Mouse (Mus musculus): ENCODE measurements at regions not wholly inside any gene's neighbourhood (a gene's known extent, or its start where the extent isn't known, plus 50 kb on each side); places are given as distances from the start of the nearest gene placed in this dataset.
"Not testable (repeated sequence)": the region's sequence is repeated elsewhere in the genome, so short reads cannot be mapped to it uniquely, and the experiment has no call there.

DNA sequence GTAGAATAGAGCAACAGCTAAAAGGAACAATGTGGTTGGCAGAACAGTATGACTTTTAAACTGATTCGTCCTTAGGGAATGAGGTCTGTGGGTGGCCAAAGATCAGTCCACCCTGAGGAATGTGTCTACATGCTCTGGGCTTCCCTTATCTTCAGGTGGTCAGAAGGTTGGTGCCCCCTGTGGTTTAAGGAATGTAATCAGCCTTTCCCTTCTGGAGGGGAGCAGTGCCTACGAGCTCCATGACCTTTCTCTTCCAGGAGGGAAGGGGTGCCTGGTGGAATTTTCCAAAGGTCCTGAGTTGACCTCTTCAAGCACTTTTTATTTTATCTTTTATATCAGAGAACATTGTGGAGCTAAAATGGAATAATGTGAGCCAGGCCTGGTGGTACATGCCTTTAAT lies 91.9 kb upstream of the Tcerg1l start:
- 78% methylated on average over 2 of the region's 2 CpGs for WGBS
- no peak for ATAC-seq (replicated peaks)
- H3K27me3 ChIP-seq = no peaks in the 10 kb centered on the region
- H3K4me3 ChIP-seq = no peak overlapping the region
- H3K27ac ChIP-seq (replicated peaks) = no peak overlapping the region
- no peaks in the 10 kb centered on the region for H3K36me3 ChIP-seq
- no peak overlapping the region for H3K4me2 ChIP-seq (replicated peaks)
- H3K4me1 ChIP-seq = no peaks in the 10 kb centered on the region
- no peaks in the 10 kb centered on the region for H3K9me3 ChIP-seq
- H3K9ac ChIP-seq (replicated peaks) = no peak overlapping the region

DNA sequence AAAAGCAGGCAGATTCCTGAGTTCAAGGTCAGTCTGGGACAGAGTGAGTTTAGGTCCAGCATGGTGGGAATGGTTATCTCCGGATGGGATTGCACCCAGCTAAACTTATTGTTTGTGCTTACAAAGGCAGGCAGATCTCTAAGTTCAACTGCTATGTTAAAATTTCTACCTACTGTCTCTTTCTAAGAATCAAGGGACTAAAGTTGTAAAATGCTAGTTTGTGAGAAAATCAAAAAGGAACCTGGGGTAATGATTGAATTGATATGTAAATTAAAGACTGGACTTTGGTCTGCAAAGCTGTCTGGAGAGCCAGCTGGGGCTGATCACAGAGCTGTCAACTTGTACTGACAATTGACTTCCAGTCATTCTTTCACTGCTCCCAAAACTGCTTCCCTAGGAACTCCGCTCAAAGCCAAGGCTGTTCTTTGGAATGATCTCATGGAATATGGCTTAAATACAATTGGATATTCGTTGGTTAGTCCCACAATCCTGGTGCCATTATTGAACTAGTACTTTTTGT lies 90.7 kb upstream of the Tcerg1l start:
- 64% methylated on average over 3 of the region's 3 CpGs for WGBS
- Histone ChIP-seq H3K4me3 (no peak overlapping the region), H3K27ac (replicated peaks) (no peak overlapping the region), H3K4me1 (no peaks in the 10 kb centered on the region), H3K9ac (replicated peaks) (no peak overlapping the region), H3K4me2 (replicated peaks) (no peak overlapping the region), H3K9me3 (no peaks in the 10 kb centered on the region), H3K27me3 (no peaks in the 10 kb centered on the region), H3K36me3 (no peaks in the 10 kb centered on the region)
- no peak for ATAC-seq (replicated peaks)

DNA sequence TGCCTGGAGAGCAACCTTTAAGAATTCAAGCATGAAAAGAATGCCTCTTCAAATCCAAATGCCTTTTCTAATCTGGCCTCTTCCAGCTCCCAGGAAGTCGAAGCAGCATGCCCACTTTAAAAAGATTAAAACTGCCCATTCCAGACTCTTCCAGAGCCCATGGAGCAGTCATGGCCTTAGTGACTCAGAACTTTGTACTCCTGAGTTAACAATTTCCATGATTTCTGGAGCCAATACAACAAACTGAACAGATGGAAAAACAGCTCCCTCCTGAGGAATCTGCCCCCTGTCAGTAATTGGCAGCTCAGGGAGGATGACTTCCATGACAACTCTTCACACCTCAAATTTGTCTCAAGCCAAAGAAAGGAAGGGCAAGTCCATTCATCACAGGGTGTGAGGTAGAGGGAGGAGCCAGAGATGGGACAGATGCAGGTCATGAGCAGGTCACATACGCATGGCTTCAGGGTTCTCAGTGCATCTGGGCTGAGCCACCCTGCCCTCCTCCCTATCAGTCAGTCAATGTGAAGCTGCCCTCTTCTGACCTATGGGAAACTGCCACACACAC lies 75.4 kb upstream of the Tcerg1l start:
- no peak for ATAC-seq (replicated peaks)

DNA sequence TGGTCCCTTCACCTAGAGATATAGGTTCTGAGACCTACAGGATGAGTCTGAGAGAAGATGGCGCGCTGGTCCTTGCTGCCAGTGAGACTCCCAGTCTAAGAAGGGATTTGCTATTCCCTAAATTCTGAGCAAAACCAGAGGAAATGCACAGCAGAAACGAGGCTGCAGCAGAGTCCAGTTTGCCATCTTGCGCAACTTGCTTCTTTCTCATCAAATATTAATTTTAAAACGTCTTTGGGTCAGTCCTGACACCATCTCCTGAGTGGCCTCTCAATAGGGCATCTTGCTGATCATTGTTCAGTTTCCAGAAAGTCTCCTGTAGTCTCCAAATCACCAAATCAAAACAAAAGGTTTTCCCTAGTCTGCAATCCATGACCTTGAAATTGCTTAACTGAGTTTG lies 74.8 kb upstream of the Tcerg1l start:
- Histone ChIP-seq H3K4me3 (no peak overlapping the region), H3K36me3 (no peaks in the 10 kb centered on the region), H3K27me3 (no peaks in the 10 kb centered on the region), H3K9me3 (no peaks in the 10 kb centered on the region), H3K27ac (replicated peaks) (no peak overlapping the region), H3K4me2 (replicated peaks) (no peak overlapping the region), H3K4me1 (no peaks in the 10 kb centered on the region), H3K9ac (replicated peaks) (no peak overlapping the region)
- ATAC-seq (replicated peaks) = no peak
- WGBS = 79% methylated on average over 5 of the region's 5 CpGs

More for the DNA sequence above, 75.4 kb upstream of the Tcerg1l start:
- H3K9ac ChIP-seq (replicated peaks) = no peak overlapping the region
- H3K4me1 ChIP-seq = no peaks in the 10 kb centered on the region
- no peaks in the 10 kb centered on the region for H3K36me3 ChIP-seq
- H3K27me3 ChIP-seq = no peaks in the 10 kb centered on the region
- 64% methylated on average over 2 of the region's 2 CpGs for WGBS
- no peaks in the 10 kb centered on the region for H3K9me3 ChIP-seq
- H3K4me2 ChIP-seq (replicated peaks) = no peak overlapping the region
- H3K27ac ChIP-seq (replicated peaks) = no peak overlapping the region
- no peak overlapping the region for H3K4me3 ChIP-seq

DNA sequence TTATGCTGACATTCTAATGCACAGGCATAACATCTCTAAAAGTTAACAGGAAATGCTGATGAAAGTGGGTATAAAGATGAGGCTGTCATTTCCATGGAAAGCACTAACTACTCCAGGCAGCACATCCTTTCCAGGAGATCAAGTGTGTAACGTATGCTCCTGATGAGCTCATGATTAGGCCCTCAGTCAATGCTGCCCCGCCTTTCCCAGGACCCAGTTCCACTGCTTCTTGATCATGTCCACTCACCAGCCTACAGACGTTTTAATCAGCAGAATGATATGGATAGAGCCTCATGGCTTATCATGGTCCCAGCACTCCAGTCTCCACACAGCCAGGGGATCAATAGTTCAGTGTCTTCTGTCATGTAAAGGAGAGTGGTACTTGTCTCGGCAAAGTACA lies 71.7 kb upstream of the Tcerg1l start:
- no peak overlapping the region for H3K4me2 ChIP-seq (replicated peaks)
- 0 out of 2 replicates have a peak, but pooled peaks cover 3% of the 10 kb centered on the region for H3K4me1 ChIP-seq
- 84% methylated on average over 4 of the region's 4 CpGs for WGBS
- no peak for ATAC-seq (replicated peaks)
- H3K9ac ChIP-seq (replicated peaks) = no peak overlapping the region
- no peak overlapping the region for H3K27ac ChIP-seq (replicated peaks)
- no peaks in the 10 kb centered on the region for H3K9me3 ChIP-seq
- no peaks in the 10 kb centered on the region for H3K36me3 ChIP-seq
- H3K27me3 ChIP-seq = no peaks in the 10 kb centered on the region
- H3K4me3 ChIP-seq = no peak overlapping the region

DNA sequence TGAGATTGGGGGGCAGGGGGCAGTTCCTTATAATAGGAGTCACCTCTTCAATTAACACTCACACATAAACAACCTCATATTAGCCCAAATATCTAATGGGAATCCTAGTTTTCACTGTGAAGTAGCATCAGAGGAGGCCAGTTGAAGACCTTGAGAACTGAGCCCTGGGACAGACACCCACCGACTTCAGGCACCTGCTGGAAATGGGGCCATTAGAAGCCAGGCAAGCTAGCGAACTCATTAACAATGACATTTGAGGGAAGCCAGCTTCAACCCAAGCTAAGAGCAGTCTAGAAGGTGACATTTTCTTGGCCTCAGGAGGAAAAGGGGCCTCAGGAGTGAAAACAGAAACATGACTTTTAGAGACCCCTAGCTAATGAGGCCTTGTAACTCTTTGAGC lies 70.9 kb upstream of the Tcerg1l start:
- no peak overlapping the region for H3K9ac ChIP-seq (replicated peaks)
- H3K4me3 ChIP-seq = no peak overlapping the region
- H3K4me1 ChIP-seq = 0 out of 2 replicates have a peak, but pooled peaks cover 3% of the 10 kb centered on the region
- H3K27ac ChIP-seq (replicated peaks) = no peak overlapping the region
- H3K9me3 ChIP-seq = no peaks in the 10 kb centered on the region
- ATAC-seq (replicated peaks) = no peak
- no peaks in the 10 kb centered on the region for H3K27me3 ChIP-seq
- 76% methylated on average over 2 of the region's 2 CpGs for WGBS
- H3K36me3 ChIP-seq = no peaks in the 10 kb centered on the region
- H3K4me2 ChIP-seq (replicated peaks) = no peak overlapping the region

DNA sequence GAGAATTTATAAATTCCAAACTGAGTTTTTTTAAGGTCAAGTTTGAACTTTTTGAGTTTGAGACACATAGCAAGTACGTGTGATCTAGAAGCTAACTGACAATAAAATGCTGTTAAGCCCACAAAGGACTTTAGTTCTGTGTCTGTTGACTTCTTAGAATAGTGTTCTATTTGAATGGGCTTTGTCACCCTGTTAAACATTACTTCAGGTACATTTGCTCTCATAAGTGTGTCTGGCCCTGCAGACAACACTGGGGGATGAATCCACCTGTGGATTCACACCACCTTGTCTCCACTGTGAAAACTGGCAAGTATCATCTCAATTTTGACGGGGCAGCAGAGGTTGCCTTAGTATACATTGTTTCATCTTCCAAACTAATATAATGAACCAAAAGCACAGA lies 70.5 kb upstream of the Tcerg1l start:
- Histone ChIP-seq H3K4me3 (no peak overlapping the region), H3K4me1 (0 out of 2 replicates have a peak, but pooled peaks cover 3% of the 10 kb centered on the region), H3K9ac (replicated peaks) (no peak overlapping the region), H3K27ac (replicated peaks) (no peak overlapping the region), H3K9me3 (no peaks in the 10 kb centered on the region), H3K27me3 (no peaks in the 10 kb centered on the region), H3K36me3 (no peaks in the 10 kb centered on the region), H3K4me2 (replicated peaks) (no peak overlapping the region)
- 76% methylated on average over 2 of the region's 2 CpGs for whole genome bisulfite sequencing
- ATAC-seq (replicated peaks) = no peak

DNA sequence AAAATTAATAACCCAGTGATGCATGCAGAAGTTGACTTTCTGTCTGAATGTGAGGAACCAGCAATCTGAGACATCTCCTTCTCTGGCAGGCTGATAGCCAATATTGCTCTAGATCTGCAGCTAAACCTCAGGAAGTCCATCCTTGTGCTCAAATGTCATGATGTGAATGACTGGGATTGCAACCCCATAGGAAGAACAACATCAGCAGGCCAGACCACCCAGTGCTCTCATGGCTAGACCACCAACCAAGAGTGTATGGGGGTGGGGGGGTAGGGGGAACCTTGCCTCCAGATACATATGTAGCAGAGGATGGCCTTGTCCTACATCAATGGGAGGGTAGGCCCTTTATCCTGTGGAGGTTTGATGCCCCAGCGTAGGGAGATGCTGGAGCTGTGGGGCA lies 69.9 kb upstream of the Tcerg1l start:
- Histone ChIP-seq H3K9me3 (no peaks in the 10 kb centered on the region), H3K9ac (replicated peaks) (no peak overlapping the region), H3K27ac (replicated peaks) (no peak overlapping the region), H3K4me2 (replicated peaks) (no peak overlapping the region), H3K36me3 (no peaks in the 10 kb centered on the region), H3K27me3 (no peaks in the 10 kb centered on the region), H3K4me1 (0 out of 2 replicates have a peak, but pooled peaks cover 3% of the 10 kb centered on the region), H3K4me3 (no peak overlapping the region)
- no peak for ATAC-seq (replicated peaks)
- 85% methylated on average over 1 of the region's 1 CpGs for whole genome bisulfite sequencing

DNA sequence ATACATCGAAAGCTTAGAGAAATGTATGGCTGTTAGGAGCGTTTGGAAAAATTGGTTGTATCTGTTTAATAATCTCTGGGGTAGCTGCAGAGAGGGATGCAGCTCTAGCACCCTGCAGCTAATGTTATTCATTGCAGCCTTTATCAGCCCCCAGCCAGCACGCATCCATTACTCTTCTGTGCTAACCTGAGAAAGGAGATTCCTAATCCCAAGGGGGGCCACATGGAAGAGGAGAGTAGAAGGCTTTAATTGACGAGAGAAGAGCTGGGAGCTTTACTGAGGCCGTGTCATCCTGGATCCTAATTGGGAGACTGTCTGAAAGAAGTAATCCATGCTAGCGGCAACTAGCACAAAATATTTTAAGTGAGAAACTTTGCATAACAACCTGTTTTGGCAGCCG lies 60.4 kb upstream of the Tcerg1l start:
- no peaks in the 10 kb centered on the region for H3K27me3 ChIP-seq
- no peak overlapping the region for H3K4me3 ChIP-seq
- peaks cover 8% of the 10 kb centered on the region; the same call in 1 of the 2 replicates for H3K4me1 ChIP-seq
- no peaks in the 10 kb centered on the region for H3K36me3 ChIP-seq
- no peak overlapping the region for H3K4me2 ChIP-seq (replicated peaks)
- WGBS = 25% methylated on average over 7 of the region's 7 CpGs
- no peak overlapping the region for H3K27ac ChIP-seq (replicated peaks)
- no peaks in the 10 kb centered on the region for H3K9me3 ChIP-seq
- ATAC-seq (replicated peaks) = no peak
- no peak overlapping the region for H3K9ac ChIP-seq (replicated peaks)

DNA sequence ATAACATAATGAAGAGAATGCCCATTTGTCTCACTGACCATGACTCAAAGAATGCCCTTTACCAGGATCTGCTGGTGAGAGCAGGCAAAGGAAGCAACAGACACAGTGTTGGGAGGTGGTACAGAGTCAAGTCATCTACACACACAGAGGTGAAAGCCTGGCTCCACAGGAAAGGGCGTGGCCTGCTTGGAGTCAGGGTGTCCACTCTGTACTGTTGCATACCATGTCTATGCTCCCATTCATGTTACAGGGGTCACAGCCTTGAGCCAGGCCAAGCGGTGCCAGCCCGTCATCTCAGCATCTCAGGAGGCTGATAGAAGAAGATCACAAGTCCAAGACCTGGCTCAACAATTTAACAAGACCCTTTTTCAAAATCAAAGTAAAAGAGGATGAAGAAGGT lies 57.8 kb upstream of the Tcerg1l start:
- Histone ChIP-seq H3K36me3 (no peaks in the 10 kb centered on the region), H3K9me3 (no peaks in the 10 kb centered on the region), H3K4me1 (peaks cover 8% of the 10 kb centered on the region; the same call in 1 of the 2 replicates), H3K4me2 (replicated peaks) (no peak overlapping the region), H3K27me3 (no peaks in the 10 kb centered on the region), H3K4me3 (no peak overlapping the region), H3K27ac (replicated peaks) (no peak overlapping the region), H3K9ac (replicated peaks) (no peak overlapping the region)
- 90% methylated on average over 3 of the region's 3 CpGs for WGBS
- no peak for ATAC-seq (replicated peaks)

DNA sequence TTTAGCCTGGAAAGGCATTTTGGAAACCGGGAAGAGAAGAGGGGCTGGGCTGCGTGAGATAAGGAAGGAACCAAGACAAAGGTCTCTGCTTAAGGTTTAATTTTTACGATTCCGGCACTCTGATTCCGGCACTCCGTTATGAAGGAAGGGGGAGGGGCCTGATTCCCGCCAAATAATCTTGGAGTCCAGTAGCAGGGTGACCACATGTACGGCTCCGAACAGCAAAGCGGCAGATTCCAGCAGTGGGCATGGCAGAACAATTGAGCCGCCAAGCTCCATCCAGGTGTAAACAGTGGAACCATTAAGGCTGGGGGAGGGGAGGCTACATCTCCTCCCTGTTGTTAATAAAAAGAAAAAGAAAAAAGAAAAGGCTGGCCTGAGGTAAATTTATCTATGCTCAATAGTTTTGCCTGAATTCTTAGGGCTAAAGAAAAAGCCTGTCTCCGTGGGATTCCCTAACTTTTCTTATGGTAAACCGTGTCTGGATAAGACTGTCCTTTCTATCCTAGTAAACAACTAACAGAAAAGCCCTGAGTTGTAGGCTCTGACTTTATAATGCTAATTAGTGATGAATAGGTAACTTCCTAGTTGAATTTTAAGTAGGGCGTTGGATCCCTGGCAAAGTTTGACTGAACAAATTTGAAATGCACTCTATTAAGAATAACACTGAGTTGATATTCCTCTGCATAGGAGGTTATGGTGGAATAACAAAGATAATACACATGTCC lies 57.1 kb upstream of the Tcerg1l start:
- not testable (repeated sequence) for ATAC-seq (replicated peaks); H3K27me3 ChIP-seq; H3K36me3 ChIP-seq; H3K9me3 ChIP-seq; H3K27ac ChIP-seq (replicated peaks); H3K4me3 ChIP-seq; H3K9ac ChIP-seq (replicated peaks); H3K4me1 ChIP-seq
- 0 out of 2 replicates have a peak overlapping the region, but pooled peaks have one; percentile 5 for H3K4me2 ChIP-seq (replicated peaks)
- WGBS = 32% methylated on average over 14 of the region's 14 CpGs

DNA sequence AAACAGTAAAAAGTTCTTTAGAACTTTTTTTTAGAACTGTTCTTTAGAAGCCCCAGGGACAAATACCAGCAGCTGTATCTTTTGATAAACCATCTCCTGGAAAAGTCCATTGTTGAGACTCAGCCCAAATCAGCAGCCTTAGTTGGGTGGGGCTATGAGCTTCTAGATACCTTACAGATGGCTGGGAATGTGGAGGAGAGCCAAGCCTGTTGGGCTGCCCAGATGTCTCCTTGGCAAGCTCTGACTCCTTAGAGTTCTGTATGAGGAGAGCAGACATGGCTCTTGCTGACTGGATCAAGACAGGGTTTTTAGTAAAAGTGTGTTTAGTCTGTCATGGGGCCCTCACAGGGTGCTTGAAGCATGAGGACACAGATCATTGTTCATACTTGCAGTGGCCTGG lies 53.8 kb upstream of the Tcerg1l start:
- H3K27ac ChIP-seq (replicated peaks) = no peak overlapping the region
- no peak overlapping the region for H3K4me3 ChIP-seq
- no peaks in the 10 kb centered on the region for H3K9me3 ChIP-seq
- H3K27me3 ChIP-seq = no peaks in the 10 kb centered on the region
- no peaks in the 10 kb centered on the region for H3K36me3 ChIP-seq
- no peak overlapping the region for H3K9ac ChIP-seq (replicated peaks)
- no peaks in the 10 kb centered on the region for H3K4me1 ChIP-seq
- no peak for ATAC-seq (replicated peaks)
- H3K4me2 ChIP-seq (replicated peaks) = no peak overlapping the region

DNA sequence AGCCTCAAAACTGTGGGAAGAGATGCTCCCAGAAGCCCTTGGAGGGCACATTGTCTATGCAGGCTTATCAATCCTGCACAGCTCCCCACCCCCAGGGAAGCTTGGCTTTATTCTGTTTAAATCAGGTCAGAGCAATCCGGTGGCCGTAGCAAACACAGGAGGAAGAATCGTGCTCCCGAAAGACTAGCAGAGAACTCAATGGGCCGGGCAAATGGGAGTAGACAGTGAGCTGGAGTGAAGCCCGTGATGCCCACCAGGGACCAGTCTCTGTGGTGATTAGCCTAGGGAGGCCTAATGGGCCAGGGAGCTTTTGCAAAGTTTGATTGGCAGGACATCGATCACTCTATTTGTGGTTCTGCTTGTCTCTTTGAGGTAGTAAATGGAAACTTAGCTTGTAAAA lies 51.0 kb upstream of the Tcerg1l start:
- H3K9me3 ChIP-seq = no peaks in the 10 kb centered on the region
- H3K4me2 ChIP-seq (replicated peaks) = no peak overlapping the region
- H3K27ac ChIP-seq (replicated peaks) = no peak overlapping the region
- H3K36me3 ChIP-seq = no peaks in the 10 kb centered on the region
- H3K4me1 ChIP-seq = no peaks in the 10 kb centered on the region
- ATAC-seq (replicated peaks) = no peak
- H3K9ac ChIP-seq (replicated peaks) = no peak overlapping the region
- no peak overlapping the region for H3K4me3 ChIP-seq
- WGBS = 75% methylated on average over 7 of the region's 7 CpGs
- H3K27me3 ChIP-seq = no peaks in the 10 kb centered on the region

Measured in forebrain, embryonic 15.5 days (tissue).